Mouse (Mus musculus): Measurements from ENCODE around the gene Stmn3. TPM values are rescaled to one million over a fixed set of nuclear protein-coding genes. Genes with fewer than 3 reads are reported as not detected.
A peak's percentile ranks its signal among the peaks of the same experiment; 100 is the strongest.

The Stmn3 gene
- polyA plus RNA-seq, 1 experiment from 2014 or later, result 1,727 TPM

GRCm38 (mm10) chr2:181320103-181320499, 5.8 kb upstream of the Stmn3 start:
- 13% methylated on average over 7 of the region's 7 CpGs for WGBS
- no peaks in the 10 kb centered on the region for H3K9me3 ChIP-seq (replicated peaks; ENCODE audit: control insufficient read depth, low read length, poor library complexity, severe bottlenecking)
- ATAC-seq, result no peak; the same call in 1 of the 2 replicates
- H3K36me3 ChIP-seq (ENCODE audit: control insufficient read depth, insufficient read depth, low read length), result peaks cover 13% of the 10 kb centered on the region
- H3K9ac ChIP-seq (ENCODE audit: low read depth, low read length), result peak overlapping the region; percentile 65
- peak overlapping the region; percentile 73 for H3K4me2 ChIP-seq (ENCODE audit: low read length)
- H3K27me3 ChIP-seq (ENCODE audit: control insufficient read depth, insufficient read depth, low read depth, low read length), result peaks cover 3% of the 10 kb centered on the region; the same call in 1 of the 2 replicates
- H3K4me3 ChIP-seq (ENCODE audit: low read depth, low read length), result peak overlapping the region; percentile 53
- H3K27ac ChIP-seq (ENCODE audit: low read length), result peak overlapping the region; percentile 77; the same call in 1 of the 2 replicates
- peaks cover 9% of the 10 kb centered on the region for H3K4me1 ChIP-seq (ENCODE audit: control insufficient read depth, insufficient read depth, low read length)

- Histone ChIP-seq H3K27ac (ENCODE audit: low read length) (peak within 1 kb of the TSS; percentile 77), H3K4me3 (ENCODE audit: low read depth, low read length) (peak within 1 kb of the TSS; percentile 53), H3K4me2 (ENCODE audit: low read length) (peak within 1 kb of the TSS; percentile 73), H3K4me1 (ENCODE audit: control insufficient read depth, insufficient read depth, low read length) (peaks cover 14% of the 10 kb centered on the region), H3K36me3 (ENCODE audit: control insufficient read depth, insufficient read depth, low read length) (peaks cover 13% of the 10 kb centered on the region), H3K9me3 (replicated peaks; ENCODE audit: control insufficient read depth, low read length, poor library complexity, severe bottlenecking) (no peaks in the 10 kb centered on the region), H3K9ac (ENCODE audit: low read depth, low read length) (peak within 1 kb of the TSS; percentile 65), H3K27me3 (ENCODE audit: control insufficient read depth, insufficient read depth, low read depth, low read length) (peaks cover 3% of the 10 kb centered on the region; the same call in 1 of the 2 replicates)
- 5% methylated on average over 40 of the region's 40 CpGs for WGBS
- peak; percentile 91 for ATAC-seq
These were observed 5.2 kb upstream of the Stmn3 start, which contains the start of gene Rtel1 for GRCm38 (mm10) chr2:181319248-181320102. TSS of gene Rtel1 (plus strand) at chr2:181319739.

DNA sequence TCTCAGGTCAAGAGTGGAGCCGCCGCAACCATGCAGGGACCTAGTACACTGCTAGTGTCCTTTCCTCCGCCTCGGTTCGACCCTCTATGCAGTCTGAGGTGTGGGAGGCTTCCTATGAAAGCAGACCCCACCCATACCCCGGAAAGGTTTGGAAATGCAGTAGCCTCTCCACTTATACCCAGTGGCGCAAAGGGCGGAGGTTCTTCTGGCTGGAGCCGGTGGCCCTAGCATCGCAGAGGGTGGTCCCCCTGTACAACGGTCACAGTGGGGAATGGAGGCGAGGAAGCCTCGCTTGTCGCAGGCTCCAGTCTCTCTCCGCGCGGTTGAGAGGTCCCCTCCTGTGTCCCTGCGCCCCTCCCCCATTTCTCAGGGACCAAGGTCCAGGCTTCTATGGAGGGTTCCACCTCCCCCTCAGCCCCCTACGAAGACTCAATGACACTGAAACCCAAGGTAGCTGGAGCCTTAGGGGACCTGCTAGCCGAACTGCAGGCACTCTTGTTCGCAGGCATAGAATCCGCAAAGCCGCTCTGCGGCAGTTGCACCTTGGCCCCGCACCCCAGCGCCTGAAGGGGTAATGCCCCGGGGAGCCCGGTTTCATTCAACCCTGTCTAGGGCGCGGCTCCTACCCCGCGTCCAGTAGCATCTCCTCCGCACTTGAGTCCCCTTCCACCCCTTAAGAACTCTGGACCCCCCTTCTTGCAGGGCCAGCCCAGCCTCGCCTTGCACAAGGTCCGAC, 788 bp downstream of the Stmn3 start:
- Histone ChIP-seq H3K27me3 (ENCODE audit: control insufficient read depth, insufficient read depth, low read depth, low read length) (peaks cover 3% of the 10 kb centered on the region; the same call in 1 of the 2 replicates), H3K9ac (ENCODE audit: low read depth, low read length) (peak overlapping the region; percentile 91), H3K4me2 (ENCODE audit: low read length) (peak overlapping the region; percentile 96), H3K4me3 (ENCODE audit: low read depth, low read length) (peak overlapping the region; percentile 74), H3K9me3 (replicated peaks; ENCODE audit: control insufficient read depth, low read length, poor library complexity, severe bottlenecking) (no peaks in the 10 kb centered on the region), H3K36me3 (ENCODE audit: control insufficient read depth, insufficient read depth, low read length) (peaks cover 6% of the 10 kb centered on the region; the same call in 1 of the 2 replicates), H3K27ac (ENCODE audit: low read length) (peak overlapping the region; percentile 96), H3K4me1 (ENCODE audit: control insufficient read depth, insufficient read depth, low read length) (peaks cover 25% of the 10 kb centered on the region)
- ATAC-seq, result peak; percentile 78
- under 1% methylated on average over 35 of the region's 35 CpGs for WGBS

GRCm38 (mm10) chr2:181313006-181313343, 1.3 kb downstream of the Stmn3 start:
- Histone ChIP-seq H3K4me1 (ENCODE audit: control insufficient read depth, insufficient read depth, low read length) (peaks cover 25% of the 10 kb centered on the region), H3K27me3 (ENCODE audit: control insufficient read depth, insufficient read depth, low read depth, low read length) (peaks cover 3% of the 10 kb centered on the region; the same call in 1 of the 2 replicates), H3K27ac (ENCODE audit: low read length) (peak overlapping the region; percentile 96), H3K36me3 (ENCODE audit: control insufficient read depth, insufficient read depth, low read length) (peaks cover 10% of the 10 kb centered on the region), H3K4me2 (ENCODE audit: low read length) (peak overlapping the region; percentile 96), H3K4me3 (ENCODE audit: low read depth, low read length) (peak overlapping the region; percentile 74), H3K9me3 (replicated peaks; ENCODE audit: control insufficient read depth, low read length, poor library complexity, severe bottlenecking) (no peaks in the 10 kb centered on the region), H3K9ac (ENCODE audit: low read depth, low read length) (peak overlapping the region; percentile 91)
- no peak for ATAC-seq
- WGBS, result 17% methylated on average over 5 of the region's 5 CpGs

- Histone ChIP-seq H3K27me3 (ENCODE audit: control insufficient read depth, insufficient read depth, low read depth, low read length) (peaks cover 3% of the 10 kb centered on the region; the same call in 1 of the 2 replicates), H3K9ac (ENCODE audit: low read depth, low read length) (peak overlapping the region; percentile 91), H3K4me3 (ENCODE audit: low read depth, low read length) (peak overlapping the region; percentile 74), H3K36me3 (ENCODE audit: control insufficient read depth, insufficient read depth, low read length) (peaks cover 16% of the 10 kb centered on the region), H3K4me1 (ENCODE audit: control insufficient read depth, insufficient read depth, low read length) (peaks cover 25% of the 10 kb centered on the region), H3K4me2 (ENCODE audit: low read length) (peak overlapping the region; percentile 96), H3K9me3 (replicated peaks; ENCODE audit: control insufficient read depth, low read length, poor library complexity, severe bottlenecking) (no peaks in the 10 kb centered on the region), H3K27ac (ENCODE audit: low read length) (peak overlapping the region; percentile 96)
- ATAC-seq, result no peak
- WGBS, result 62% methylated on average over 3 of the region's 3 CpGs
These were observed 1.9 kb downstream of the Stmn3 start for GRCm38 (mm10) chr2:181312435-181312834.

GRCm38 (mm10) chr2:181307144-181307804, 7.0 kb downstream of the Stmn3 start:
- ATAC-seq, result peak; percentile 60
- H3K36me3 ChIP-seq (ENCODE audit: control insufficient read depth, insufficient read depth, low read length), result peaks cover 38% of the 10 kb centered on the region
- 12% methylated on average over 30 of the region's 30 CpGs for WGBS
- no peak overlapping the region for H3K27ac ChIP-seq (ENCODE audit: low read length)
- no peak overlapping the region for H3K4me3 ChIP-seq (ENCODE audit: low read depth, low read length)
- no peak overlapping the region for H3K4me2 ChIP-seq (ENCODE audit: low read length)
- H3K27me3 ChIP-seq (ENCODE audit: control insufficient read depth, insufficient read depth, low read depth, low read length), result no peaks in the 10 kb centered on the region
- peaks cover 14% of the 10 kb centered on the region for H3K4me1 ChIP-seq (ENCODE audit: control insufficient read depth, insufficient read depth, low read length)
- H3K9ac ChIP-seq (ENCODE audit: low read depth, low read length), result no peak overlapping the region
- no peaks in the 10 kb centered on the region for H3K9me3 ChIP-seq (replicated peaks; ENCODE audit: control insufficient read depth, low read length, poor library complexity, severe bottlenecking)

GRCm38 (mm10) chr2:181304944-181305343, 9.4 kb downstream of the Stmn3 start:
- no peak overlapping the region for H3K4me3 ChIP-seq (ENCODE audit: low read depth, low read length)
- 80% methylated on average over 1 of the region's 1 CpGs for WGBS
- H3K27ac ChIP-seq (ENCODE audit: low read length), result no peak overlapping the region
- no peaks in the 10 kb centered on the region for H3K27me3 ChIP-seq (ENCODE audit: control insufficient read depth, insufficient read depth, low read depth, low read length)
- H3K9ac ChIP-seq (ENCODE audit: low read depth, low read length), result no peak overlapping the region
- no peaks in the 10 kb centered on the region for H3K4me1 ChIP-seq (ENCODE audit: control insufficient read depth, insufficient read depth, low read length)
- ATAC-seq, result no peak
- peaks cover 38% of the 10 kb centered on the region for H3K36me3 ChIP-seq (ENCODE audit: control insufficient read depth, insufficient read depth, low read length)
- H3K4me2 ChIP-seq (ENCODE audit: low read length), result no peak overlapping the region
- H3K9me3 ChIP-seq (replicated peaks; ENCODE audit: control insufficient read depth, low read length, poor library complexity, severe bottlenecking), result no peaks in the 10 kb centered on the region

DNA sequence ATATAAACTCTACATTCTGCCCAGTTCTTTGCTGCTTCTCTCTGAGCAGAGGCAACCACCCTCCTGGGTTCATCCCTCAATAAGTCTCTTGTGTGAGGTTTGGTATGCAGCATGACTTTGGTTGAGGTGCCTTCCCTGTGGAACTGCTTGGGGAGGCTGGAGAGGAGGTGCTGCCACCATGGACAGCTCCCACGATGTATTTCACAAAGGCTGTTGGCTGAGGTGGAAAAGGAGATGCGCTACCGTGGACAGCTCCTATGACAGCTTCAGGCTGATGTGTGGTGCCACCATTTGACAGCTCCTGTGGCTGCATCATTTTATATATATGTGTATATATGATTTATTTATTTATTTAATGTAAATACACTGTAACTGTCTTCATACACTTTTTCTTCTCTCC, 12.3 kb downstream of the Stmn3 start:
- no peaks in the 10 kb centered on the region for H3K9me3 ChIP-seq (replicated peaks; ENCODE audit: control insufficient read depth, low read length, poor library complexity, severe bottlenecking)
- no peak overlapping the region for H3K4me3 ChIP-seq (ENCODE audit: low read depth, low read length)
- WGBS, result 31% methylated on average over 3 of the region's 3 CpGs
- H3K36me3 ChIP-seq (ENCODE audit: control insufficient read depth, insufficient read depth, low read length), result peaks cover 20% of the 10 kb centered on the region
- H3K27me3 ChIP-seq (ENCODE audit: control insufficient read depth, insufficient read depth, low read depth, low read length), result no peaks in the 10 kb centered on the region
- no peak overlapping the region for H3K27ac ChIP-seq (ENCODE audit: low read length)
- no peak overlapping the region for H3K4me2 ChIP-seq (ENCODE audit: low read length)
- no peak for ATAC-seq
- H3K4me1 ChIP-seq (ENCODE audit: control insufficient read depth, insufficient read depth, low read length), result no peaks in the 10 kb centered on the region
- H3K9ac ChIP-seq (ENCODE audit: low read depth, low read length), result no peak overlapping the region

Data from midbrain, embryonic 16.5 days (tissue).